In the genomic region with DNA sequence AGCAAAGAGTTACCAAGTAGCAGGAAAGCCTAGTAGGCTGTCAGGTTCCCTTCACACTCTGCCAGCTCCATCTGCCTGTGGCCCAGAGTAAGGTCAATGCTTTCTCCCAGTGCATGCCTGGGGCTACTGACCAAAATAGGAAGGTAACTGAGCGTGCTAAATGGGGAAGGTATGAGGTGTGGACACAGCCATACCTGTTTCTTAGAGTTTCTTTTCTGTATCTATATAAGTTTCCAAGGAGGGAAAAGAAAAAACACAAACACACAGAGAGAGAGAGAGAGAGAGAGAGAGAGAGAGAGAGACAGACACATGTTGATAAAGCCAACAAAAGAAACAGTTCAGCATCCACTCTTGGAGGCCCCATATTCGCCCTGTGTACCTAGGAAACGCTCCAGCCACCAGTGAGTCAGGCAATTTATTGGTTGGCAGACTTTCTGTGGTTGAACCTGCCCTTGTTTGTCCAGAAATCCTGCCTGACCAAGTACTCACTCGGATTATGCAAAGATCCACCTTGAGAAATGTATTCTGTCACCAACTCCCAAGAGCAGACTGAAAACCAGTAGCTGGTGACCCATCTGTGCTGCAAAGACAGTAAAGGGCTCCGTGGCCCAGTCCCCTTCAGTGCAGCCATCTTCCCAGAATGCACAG, we compare ENCODE assay signal across 19 mouse cellular contexts. TPM values are rescaled to one million over a fixed set of nuclear protein-coding genes. Genes with fewer than 3 reads are reported as not detected.
DNase-seq lines count a peak whose midpoint lies in the region; ATAC-seq and TF ChIP-seq lines count a peak whose summit lies in the region.
"Had no signal": no experiment of that assay in that cellular context is flagged by ENCODE, and none has a peak within 500 bp of the region (broad histone marks: within the 10 kb centered on the region; RNA-seq: fewer than 3 reads in every experiment).

No protein-coding gene starts in this region.

- no peak overlapping the region for H3K4me2 ChIP-seq in stomach, postnatal 0 days (replicated peaks; ENCODE audit: low read depth)
- H3K4me2 ChIP-seq: forebrain, embryonic 13.5 days; heart, embryonic 12.5 days; hindbrain, embryonic 14.5 days; intestine, embryonic 15.5 days; liver, embryonic 15.5 days; neural tube, embryonic 13.5 days had no signal

- no peaks in the 10 kb centered on the region for H3K9me3 ChIP-seq in stomach, postnatal 0 days (ENCODE audit: control insufficient read depth, low read length)
- H3K9me3 ChIP-seq: forebrain, embryonic 13.5 days; heart, embryonic 12.5 days; intestine, embryonic 15.5 days; liver, embryonic 15.5 days; neural tube, embryonic 13.5 days had no signal

- no peak for TF ChIP-seq EP300 in stomach, postnatal 0 days (optimal IDR thresholded peaks at IDR 0.05)

- 0 out of 2 replicates have a peak, but pooled peaks cover 2% of the 10 kb centered on the region for H3K36me3 ChIP-seq in stomach, postnatal 0 days (ENCODE audit: control insufficient read depth, insufficient read depth, low read length)
- H3K36me3 ChIP-seq: heart, embryonic 12.5 days; intestine, embryonic 15.5 days; liver, embryonic 15.5 days had no signal

- ATAC-seq in stomach, postnatal 0 days (ENCODE audit: low FRiP score, low TSS enrichment) = peak; percentile 72
- ATAC-seq: forebrain, embryonic 13.5 days; intestine, embryonic 15.5 days; Patski had no signal

- peak overlapping the region; percentile 83; the same call in 1 of the 2 replicates for H3K27ac ChIP-seq in layer of hippocampus, adult 2 months
- H3K27ac ChIP-seq in stomach, postnatal 0 days (replicated peaks) = peak overlapping the region; percentile 82
- H3K27ac ChIP-seq: forebrain, embryonic 13.5 days; hindbrain, embryonic 14.5 days; intestine, embryonic 15.5 days; liver, embryonic 15.5 days; neural tube, embryonic 13.5 days had no signal

- no peak overlapping the region for H3K4me3 ChIP-seq in layer of hippocampus, adult 2 months
- no peak overlapping the region for H3K4me3 ChIP-seq in stomach, postnatal 0 days (ENCODE audit: low read depth, low read length)
- H3K4me3 ChIP-seq: forebrain, embryonic 13.5 days; heart, embryonic 12.5 days; intestine, embryonic 15.5 days; left cerebral cortex, adult 2 months; liver, embryonic 15.5 days; neural tube, embryonic 13.5 days had no signal

- no peak overlapping the region for H3K9ac ChIP-seq in stomach, postnatal 0 days (ENCODE audit: low read length)
- H3K9ac ChIP-seq: forebrain, embryonic 13.5 days; heart, embryonic 12.5 days; hindbrain, embryonic 14.5 days; intestine, embryonic 15.5 days; liver, embryonic 15.5 days; neural tube, embryonic 13.5 days had no signal

- 68% methylated on average over 5 of the region's 5 CpGs for WGBS in stomach, postnatal 0 days

- TF ChIP-seq CTCF in layer of hippocampus, adult 2 months (conservative IDR thresholded peaks at IDR 0.05) = no peak
- no peak for TF ChIP-seq CTCF in stomach, postnatal 0 days (IDR thresholded peaks at IDR 0.05; ENCODE audit: low read depth)

- no peaks in the 10 kb centered on the region for H3K27me3 ChIP-seq in stomach, postnatal 0 days (ENCODE audit: control insufficient read depth, insufficient read depth, low read length)
- H3K27me3 ChIP-seq: CH12.LX; forebrain, embryonic 13.5 days; intestine, embryonic 15.5 days; liver, embryonic 15.5 days; neural tube, embryonic 13.5 days; Patski had no signal

- H3K4me1 ChIP-seq in stomach, postnatal 0 days (replicated peaks; ENCODE audit: control insufficient read depth, insufficient read depth) = no peaks in the 10 kb centered on the region
- H3K4me1 ChIP-seq: liver, embryonic 15.5 days had no signal

- DNase-seq in adrenal gland, adult 2 months = peak; percentile 41
- DNase-seq in adrenal gland, adult 18-20 months (ENCODE audit: low spot score in 2 of 2) = no peak
- no peak for DNase-seq in layer of hippocampus, adult 2 months (ENCODE audit: low spot score in 2 of 2)
- DNase-seq in layer of hippocampus, postnatal 25 days (ENCODE audit: extremely low spot score in 1 of 2, low spot score in 1 of 2) = no peak
- peak; percentile 47 for DNase-seq in urinary bladder, postnatal 14 days (ENCODE audit: low spot score)
- no peak for DNase-seq in urinary bladder, adult 2 months (ENCODE audit: low spot score)
- peak; percentile 54 for DNase-seq in stomach, postnatal 0 days (ENCODE audit: low spot score)
- DNase-seq in thymus, postnatal 0 days (ENCODE audit: low spot score) = no peak
- DNase-seq: cerebellum, adult 11 months; cerebellum, postnatal 36 days had no signal

RNA-seq across cellular contexts. Expression of gene Sorl1, which starts 25.5 kb away (rescaled TPM):
- 10 to 100 TPM; 20.7 to 27.2 TPM for total RNA-seq in adrenal gland, adult 2 months (2021)
- polyA plus RNA-seq in adrenal gland, adult 2 months (2012; rRNA removed) = 11.4 and 13.4 TPM in 2 replicates
- total RNA-seq in adrenal gland, adult 18-20 months (2021) = 10 to 100 TPM; 23.5 to 38.2 TPM
- total RNA-seq in layer of hippocampus, adult 2 months (2021) = 100 to 1,000 TPM; 196 to 197 TPM
- total RNA-seq in layer of hippocampus, postnatal 25 days (2021) = 100 to 1,000 TPM; 187 to 196 TPM
- 56.4 and 62.6 TPM in 2 replicates for polyA plus RNA-seq in urinary bladder, adult 2 months (2012; rRNA removed)
- polyA plus RNA-seq in stomach, postnatal 0 days (2015; fragmentation: Nextera tagmentation; extraction: Ambion mirVana) = 7.1 and 8.8 TPM in 2 replicates
- polyA plus RNA-seq in thymus, postnatal 0 days (2015; fragmentation: Nextera tagmentation; extraction: Ambion mirVana) = 4.5 and 6.3 TPM in 2 replicates

Comparison
In these comparisons a context has a peak if more than half of its experiments do, and no peak if none do; other contexts are left out.
1. DNase-seq: peak in adrenal gland, adult 2 months (single experiment), urinary bladder, postnatal 14 days (single experiment) and stomach, postnatal 0 days (single experiment); none in adrenal gland, adult 18-20 months (0 of 2), layer of hippocampus, adult 2 months (0 of 2), layer of hippocampus, postnatal 25 days (0 of 2), urinary bladder, adult 2 months (single experiment) and thymus, postnatal 0 days (single experiment).
2. RNA of gene Sorl1, which starts 25.5 kb away (total RNA-seq): 196 to 197 TPM in layer of hippocampus, adult 2 months and 187 to 196 TPM in layer of hippocampus, postnatal 25 days; 23.5 to 38.2 TPM in adrenal gland, adult 18-20 months and 20.7 to 27.2 TPM in adrenal gland, adult 2 months; every median in the first group is over 4 times any median in the second.